Mouse (Mus musculus): ENCODE results near the gene Tec. TPM values are rescaled to one million over a fixed set of nuclear protein-coding genes. Genes with fewer than 3 reads are reported as not detected.

Gene Tec
- total RNA-seq, 2 experiments from 2014 or later, result 3.5 to 4.9 TPM

GRCm38 (mm10) chr5:72853365-72853764 is 14.9 kb downstream of the Tec start:
- no peak for DNase-seq

- DNase-seq, result no peak
These were observed 15.8 kb downstream of the Tec start for GRCm38 (mm10) chr5:72852301-72852995.

DNA sequence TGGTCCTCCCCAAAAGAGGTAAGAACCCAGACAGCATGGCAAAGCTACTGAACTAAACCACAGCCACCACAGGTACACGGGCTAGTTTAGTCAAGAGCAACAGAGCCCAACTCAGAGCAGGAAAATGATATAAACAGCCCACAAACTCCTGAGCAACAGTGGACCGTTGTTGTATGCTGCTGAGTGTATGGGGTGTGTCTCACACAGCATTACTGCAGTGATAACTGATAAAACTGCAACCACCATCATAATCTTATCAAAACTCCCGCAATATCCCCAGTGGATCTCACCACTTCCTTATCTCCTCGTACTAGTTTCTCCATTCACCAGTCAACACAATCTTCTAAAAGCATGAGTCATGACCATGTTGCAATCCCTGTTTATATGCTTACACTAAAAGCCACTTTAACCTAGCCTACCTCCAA is 16.6 kb downstream of the Tec start:
- DNase-seq, result no peak

GRCm38 (mm10) chr5:72850926-72851673 is 17.2 kb downstream of the Tec start:
- no peak for DNase-seq

DNA sequence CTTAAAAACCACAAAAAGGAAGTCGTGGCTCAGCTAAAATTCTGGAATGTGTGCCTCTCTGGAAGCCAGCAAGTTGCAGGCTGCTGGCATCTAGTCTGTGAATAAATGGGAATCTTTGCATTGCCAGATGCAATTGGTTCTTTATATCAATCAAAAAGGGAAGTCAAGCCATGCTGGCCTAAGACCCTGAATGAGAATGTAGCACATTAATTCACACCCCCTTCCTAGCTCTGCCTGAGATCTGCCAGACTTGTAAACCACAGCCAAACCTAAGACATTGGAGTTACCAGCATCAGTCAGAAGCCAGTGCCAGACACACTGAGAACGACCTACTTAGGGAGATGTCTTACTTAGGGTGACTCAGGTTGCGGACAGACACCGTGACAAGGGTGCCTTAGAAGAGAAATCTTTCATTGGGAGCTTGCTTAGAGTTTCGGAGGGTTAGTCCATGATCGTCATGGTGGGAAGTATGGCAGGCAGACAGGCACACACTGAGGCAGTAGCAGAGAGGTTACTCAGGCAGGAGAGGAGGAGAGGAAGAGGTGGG is 19.3 kb downstream of the Tec start:
- no peak for DNase-seq

DNA sequence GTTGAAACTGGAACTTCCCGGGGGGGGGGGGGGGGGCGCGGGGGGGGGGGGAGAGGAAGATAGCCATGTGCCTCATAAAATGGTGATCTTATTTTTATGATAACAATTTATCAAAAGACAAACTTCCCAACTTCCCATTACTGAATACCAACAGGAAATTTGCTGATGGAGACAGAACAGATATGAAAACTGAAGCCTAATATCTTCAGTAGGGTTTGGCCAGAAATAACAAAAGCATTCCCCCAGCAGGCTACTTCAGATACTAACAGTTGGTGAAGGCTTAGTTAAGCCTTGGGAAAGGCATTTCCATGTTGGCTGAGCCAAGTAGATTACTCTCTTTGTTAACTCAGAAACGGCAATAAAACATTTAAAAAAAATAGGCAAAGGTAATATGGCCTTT is 21.6 kb downstream of the Tec start:
- DNase-seq, result no peak

GRCm38 (mm10) chr5:72845928-72846630 is 22.2 kb downstream of the Tec start:
- no peak for DNase-seq

- no peak for DNase-seq
These were observed 23.3 kb downstream of the Tec start for GRCm38 (mm10) chr5:72844776-72845495.

- no peak for DNase-seq
These were observed 24.0 kb downstream of the Tec start for GRCm38 (mm10) chr5:72844294-72844693.

DNA sequence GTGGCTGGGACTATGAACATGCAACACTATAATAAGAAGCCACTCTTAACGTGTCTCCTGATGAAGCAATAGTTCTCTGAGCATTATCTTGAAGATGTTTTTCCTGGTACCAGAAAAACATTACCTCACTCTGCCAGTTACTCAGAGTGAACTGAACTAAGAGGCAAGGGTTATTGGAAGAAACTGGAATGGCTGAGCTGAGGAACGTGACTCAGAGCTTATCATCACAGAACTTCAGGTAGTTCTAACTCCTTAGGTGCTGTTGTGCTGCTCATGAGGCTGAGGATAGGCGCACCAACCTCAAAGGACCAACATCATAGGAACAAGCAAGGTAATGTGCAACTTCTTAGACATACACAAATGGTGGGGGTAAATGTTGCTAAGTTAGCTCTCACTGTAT is 28.6 kb downstream of the Tec start:
- DNase-seq, result no peak

DNA sequence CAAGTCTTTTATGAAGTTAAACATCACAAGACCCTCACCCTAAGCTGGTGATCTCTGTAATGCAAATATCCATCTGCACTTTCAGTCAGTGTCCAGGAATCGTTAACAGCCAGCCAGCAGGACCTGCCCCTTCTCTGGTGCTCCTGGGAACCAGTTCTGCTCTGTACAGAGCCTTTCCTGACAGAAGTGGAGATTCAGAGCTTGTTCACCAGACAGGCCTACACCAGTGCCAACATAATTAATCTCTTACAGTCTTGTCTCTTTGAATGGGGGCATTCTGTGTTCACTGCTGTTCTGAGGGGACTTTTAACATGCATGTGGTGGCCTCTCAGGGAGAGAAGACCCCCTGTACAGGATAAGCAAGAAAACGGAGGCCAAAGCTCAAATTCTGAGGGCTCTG is 29.3 kb downstream of the Tec start:
- no peak for DNase-seq

DNA sequence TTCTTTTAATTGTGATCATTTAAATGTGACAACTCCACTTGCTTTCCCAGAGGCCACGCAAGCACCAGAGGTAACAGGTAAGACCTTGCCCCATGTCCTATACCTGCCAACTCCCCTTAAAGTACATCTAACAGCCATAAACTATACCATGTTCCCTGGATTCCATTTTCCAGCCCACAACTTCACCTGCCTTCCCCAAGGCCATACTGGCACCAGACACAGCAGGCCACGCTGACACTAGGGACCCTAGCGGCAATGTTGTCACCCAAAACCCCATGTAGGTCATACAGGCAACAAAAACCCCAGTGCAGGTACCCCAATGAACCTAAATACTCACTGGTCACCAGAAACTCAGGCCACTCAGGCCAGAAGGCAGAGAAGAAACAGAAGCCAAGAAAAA is 32.6 kb downstream of the Tec start:
- no peak for DNase-seq

- DNase-seq, result no peak
These were observed 35.1 kb downstream of the Tec start for GRCm38 (mm10) chr5:72832904-72833765.

DNA sequence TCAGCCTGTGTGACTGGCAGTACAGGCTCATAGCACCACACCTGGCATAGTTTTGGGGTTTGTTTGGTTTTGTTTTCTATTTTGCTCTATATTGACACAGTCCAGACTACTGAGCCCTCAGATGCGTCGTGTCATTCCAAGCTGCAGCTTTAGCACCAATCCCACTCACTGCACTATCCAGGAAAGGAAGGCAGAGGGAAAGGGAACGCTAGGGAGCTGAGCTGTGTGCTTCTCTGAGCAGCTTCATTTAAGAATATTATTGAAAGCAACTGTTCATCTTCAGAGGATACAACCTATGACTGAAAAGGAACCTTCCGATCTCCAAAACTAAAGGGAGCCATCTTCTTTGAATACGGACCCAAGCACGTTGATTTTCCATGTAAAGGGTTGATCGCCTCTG is 36.1 kb downstream of the Tec start:
- DNase-seq, result no peak

GRCm38 (mm10) chr5:72830988-72831610 is 37.2 kb downstream of the Tec start:
- no peak for DNase-seq

DNA sequence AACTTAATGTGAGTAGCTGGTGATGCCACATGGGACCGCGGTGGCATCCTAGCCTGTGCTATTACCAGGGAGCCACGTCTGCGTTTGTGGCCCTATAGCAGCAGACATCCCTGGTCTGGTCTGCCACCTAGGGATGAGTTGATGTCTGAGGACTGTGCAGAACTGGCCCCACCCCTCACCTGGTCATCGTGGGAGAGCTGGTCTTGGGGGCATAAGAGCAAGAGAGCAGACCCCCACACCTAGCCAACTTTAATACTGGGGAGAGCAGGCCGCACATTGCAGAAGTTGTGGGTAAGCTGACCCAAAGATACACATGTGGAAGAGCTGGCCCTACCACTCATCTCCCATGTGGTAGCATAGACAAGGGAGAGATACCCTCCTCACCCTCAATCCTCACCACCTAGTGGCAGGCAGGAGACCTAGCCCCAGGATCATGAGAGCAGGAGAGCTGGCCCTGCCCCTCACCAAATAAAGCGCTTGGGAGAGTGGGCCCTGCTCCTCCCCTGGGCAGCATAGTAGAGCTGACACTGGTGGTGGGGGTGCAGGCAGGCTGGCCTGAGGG is 38.7 kb downstream of the Tec start:
- no peak for DNase-seq

DNA sequence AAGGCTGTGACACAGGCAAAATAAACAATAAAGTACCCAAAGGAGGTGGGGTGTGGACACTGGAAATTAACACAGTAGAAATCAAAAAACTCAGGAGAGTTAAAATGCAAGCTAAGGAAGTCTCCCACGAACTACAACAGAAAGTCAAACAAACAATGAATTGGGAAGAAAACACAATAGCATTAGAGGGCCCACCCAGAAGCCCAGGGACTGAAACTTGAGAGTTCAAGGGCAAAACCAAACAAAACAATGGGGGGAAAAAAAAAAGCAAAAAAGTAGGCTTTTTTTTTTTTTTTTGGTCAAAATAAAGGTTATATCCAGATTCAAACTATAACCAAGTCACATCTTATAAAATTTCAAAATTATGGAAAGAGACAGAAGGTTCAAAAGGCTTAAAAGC is 39.9 kb downstream of the Tec start:
- DNase-seq, result no peak

DNA sequence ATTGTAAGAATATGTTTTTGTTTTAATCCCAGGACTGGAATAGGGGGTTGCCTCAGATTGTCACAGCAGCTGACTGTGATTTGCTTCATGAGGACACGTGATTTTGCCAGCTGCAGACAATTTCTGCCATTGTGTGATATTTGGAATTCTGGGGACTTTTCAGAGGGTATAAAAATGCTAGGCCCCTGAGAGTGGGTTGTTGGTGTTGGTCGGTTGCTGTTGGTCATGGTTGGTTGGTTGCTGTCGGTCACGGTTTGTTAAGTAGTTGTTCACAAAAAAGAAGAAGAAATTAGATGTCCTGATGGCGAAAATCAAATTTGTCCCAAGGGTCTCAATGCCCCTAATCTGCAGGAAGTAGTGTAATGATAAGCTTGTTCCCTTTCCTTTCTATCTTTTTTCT is 40.8 kb downstream of the Tec start:
- no peak for DNase-seq

DNA sequence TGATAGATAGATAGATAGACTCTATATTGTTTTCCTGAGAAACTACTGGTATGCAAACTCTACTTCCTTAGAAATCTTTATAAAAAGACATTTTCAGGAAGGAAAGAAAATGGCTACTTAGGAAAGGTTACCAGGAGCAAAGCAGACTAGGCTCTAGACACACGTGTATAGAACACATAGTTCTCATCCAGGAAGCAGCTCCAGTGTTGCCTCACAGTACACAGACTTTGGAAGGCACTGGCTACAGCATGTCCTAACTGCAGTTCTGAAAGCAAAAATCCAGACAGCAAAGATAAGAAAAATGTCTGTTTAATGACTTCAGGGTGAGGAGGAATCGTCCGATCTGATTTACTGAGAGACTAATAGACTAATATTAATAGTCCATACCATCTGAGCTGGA is 41.8 kb downstream of the Tec start:
- no peak for DNase-seq

DNA sequence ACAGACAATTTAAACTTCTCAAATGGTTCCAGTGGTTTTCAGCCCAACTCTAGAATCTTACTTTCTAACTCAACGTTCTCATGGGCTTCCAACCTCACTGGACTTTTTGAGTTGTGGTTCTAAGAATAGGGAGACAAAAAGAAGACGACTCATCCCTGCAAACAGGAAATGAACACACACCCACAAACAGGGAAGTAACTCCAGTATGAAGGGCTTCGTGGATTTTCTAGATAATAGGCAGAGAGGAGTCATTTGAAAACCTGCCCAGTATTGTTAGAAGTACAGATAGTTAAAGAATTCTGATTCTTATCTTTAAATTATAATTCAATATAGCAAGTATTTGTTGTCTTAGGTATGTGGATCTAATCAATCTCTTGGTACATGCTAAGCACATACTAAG is 47.6 kb downstream of the Tec start:
- DNase-seq, result no peak

Data from adrenal gland, postnatal 10 days (tissue).